Mouse (Mus musculus): ENCODE measurements at regions not wholly inside any gene's neighbourhood (a gene's known extent, or its start where the extent isn't known, plus 50 kb on each side); places are given as distances from the start of the nearest gene placed in this dataset.

- no peak for ATAC-seq (replicated peaks; ENCODE audit: extremely low read depth, insufficient read depth, low FRiP score)
- no peaks in the 10 kb centered on the region for H3K9me3 ChIP-seq (replicated peaks; ENCODE audit: control insufficient read depth, low read length)
- H3K9ac ChIP-seq (ENCODE audit: low read length): no peak overlapping the region
- no peaks in the 10 kb centered on the region for H3K4me1 ChIP-seq (ENCODE audit: control insufficient read depth, insufficient read depth, low read length)
- 52% methylated on average over 8 of the region's 8 CpGs for WGBS
- H3K4me2 ChIP-seq (ENCODE audit: low read depth, low read length): no peak overlapping the region
- H3K4me3 ChIP-seq (ENCODE audit: low read length): no peak overlapping the region
- no peak overlapping the region for H3K27ac ChIP-seq (ENCODE audit: low read length)
- no peaks in the 10 kb centered on the region for H3K27me3 ChIP-seq (ENCODE audit: control insufficient read depth, insufficient read depth, low read length)
- H3K36me3 ChIP-seq (ENCODE audit: control insufficient read depth, insufficient read depth): no peaks in the 10 kb centered on the region
These were observed 303.8 kb downstream of the Hlx start for GRCm38 (mm10) chr1:184428612-184429011.

- H3K4me2 ChIP-seq (ENCODE audit: low read depth, low read length): no peak overlapping the region
- 78% methylated on average over 3 of the region's 3 CpGs for WGBS
- ATAC-seq (replicated peaks; ENCODE audit: extremely low read depth, insufficient read depth, low FRiP score): no peak
These were observed 304.4 kb downstream of the Hlx start for GRCm38 (mm10) chr1:184428035-184428434.

GRCm38 (mm10) chr1:184425694-184426093 lies 306.7 kb downstream of the Hlx start:
- no peak overlapping the region for H3K27ac ChIP-seq (ENCODE audit: low read length)
- 86% methylated on average over 1 of the region's 1 CpGs for WGBS
- ATAC-seq (replicated peaks; ENCODE audit: extremely low read depth, insufficient read depth, low FRiP score): no peak

More at GRCm38 (mm10) chr1:184428035-184428434, 304.4 kb downstream of the Hlx start:
- Histone ChIP-seq H3K4me1 (ENCODE audit: control insufficient read depth, insufficient read depth, low read length) (no peaks in the 10 kb centered on the region), H3K27ac (ENCODE audit: low read length) (no peak overlapping the region), H3K36me3 (ENCODE audit: control insufficient read depth, insufficient read depth) (no peaks in the 10 kb centered on the region), H3K27me3 (ENCODE audit: control insufficient read depth, insufficient read depth, low read length) (no peaks in the 10 kb centered on the region), H3K9me3 (replicated peaks; ENCODE audit: control insufficient read depth, low read length) (no peaks in the 10 kb centered on the region), H3K9ac (ENCODE audit: low read length) (no peak overlapping the region), H3K4me3 (ENCODE audit: low read length) (no peak overlapping the region)

GRCm38 (mm10) chr1:184424035-184424434 lies 308.4 kb downstream of the Hlx start:
- Histone ChIP-seq H3K27me3 (ENCODE audit: control insufficient read depth, insufficient read depth, low read length) (no peaks in the 10 kb centered on the region), H3K4me1 (ENCODE audit: control insufficient read depth, insufficient read depth, low read length) (no peaks in the 10 kb centered on the region), H3K9ac (ENCODE audit: low read length) (no peak overlapping the region), H3K27ac (ENCODE audit: low read length) (no peak overlapping the region), H3K9me3 (replicated peaks; ENCODE audit: control insufficient read depth, low read length) (no peaks in the 10 kb centered on the region), H3K4me3 (ENCODE audit: low read length) (no peak overlapping the region), H3K36me3 (ENCODE audit: control insufficient read depth, insufficient read depth) (no peaks in the 10 kb centered on the region), H3K4me2 (ENCODE audit: low read depth, low read length) (no peak overlapping the region)
- WGBS: 51% methylated on average over 2 of the region's 2 CpGs
- no peak for ATAC-seq (replicated peaks; ENCODE audit: extremely low read depth, insufficient read depth, low FRiP score)

More at GRCm38 (mm10) chr1:184425694-184426093, 306.7 kb downstream of the Hlx start:
- no peak overlapping the region for H3K4me2 ChIP-seq (ENCODE audit: low read depth, low read length)
- H3K9ac ChIP-seq (ENCODE audit: low read length): no peak overlapping the region
- H3K9me3 ChIP-seq (replicated peaks; ENCODE audit: control insufficient read depth, low read length): no peaks in the 10 kb centered on the region
- no peaks in the 10 kb centered on the region for H3K27me3 ChIP-seq (ENCODE audit: control insufficient read depth, insufficient read depth, low read length)
- H3K36me3 ChIP-seq (ENCODE audit: control insufficient read depth, insufficient read depth): no peaks in the 10 kb centered on the region
- no peaks in the 10 kb centered on the region for H3K4me1 ChIP-seq (ENCODE audit: control insufficient read depth, insufficient read depth, low read length)
- no peak overlapping the region for H3K4me3 ChIP-seq (ENCODE audit: low read length)

GRCm38 (mm10) chr1:184412596-184412995 lies 319.8 kb downstream of the Hlx start:
- Histone ChIP-seq H3K36me3 (ENCODE audit: control insufficient read depth, insufficient read depth) (no peaks in the 10 kb centered on the region), H3K4me1 (ENCODE audit: control insufficient read depth, insufficient read depth, low read length) (no peaks in the 10 kb centered on the region), H3K27me3 (ENCODE audit: control insufficient read depth, insufficient read depth, low read length) (no peaks in the 10 kb centered on the region), H3K4me2 (ENCODE audit: low read depth, low read length) (no peak overlapping the region), H3K4me3 (ENCODE audit: low read length) (no peak overlapping the region), H3K9ac (ENCODE audit: low read length) (no peak overlapping the region), H3K27ac (ENCODE audit: low read length) (no peak overlapping the region), H3K9me3 (replicated peaks; ENCODE audit: control insufficient read depth, low read length) (no peaks in the 10 kb centered on the region)
- ATAC-seq (replicated peaks; ENCODE audit: extremely low read depth, insufficient read depth, low FRiP score): no peak
- WGBS: 81% methylated on average over 12 of the region's 12 CpGs

- Histone ChIP-seq H3K4me2 (ENCODE audit: low read depth, low read length) (no peak overlapping the region), H3K27me3 (ENCODE audit: control insufficient read depth, insufficient read depth, low read length) (no peaks in the 10 kb centered on the region), H3K4me3 (ENCODE audit: low read length) (no peak overlapping the region), H3K36me3 (ENCODE audit: control insufficient read depth, insufficient read depth) (no peaks in the 10 kb centered on the region), H3K4me1 (ENCODE audit: control insufficient read depth, insufficient read depth, low read length) (no peaks in the 10 kb centered on the region), H3K9me3 (replicated peaks; ENCODE audit: control insufficient read depth, low read length) (no peaks in the 10 kb centered on the region), H3K27ac (ENCODE audit: low read length) (no peak overlapping the region), H3K9ac (ENCODE audit: low read length) (no peak overlapping the region)
- ATAC-seq (replicated peaks; ENCODE audit: extremely low read depth, insufficient read depth, low FRiP score): no peak; the same call in 1 of the 2 replicates
- 62% methylated on average over 3 of the region's 3 CpGs for WGBS
These were observed 321.4 kb downstream of the Hlx start for GRCm38 (mm10) chr1:184411066-184411465.

- Histone ChIP-seq H3K27ac (ENCODE audit: low read length) (no peak overlapping the region), H3K9me3 (replicated peaks; ENCODE audit: control insufficient read depth, low read length) (no peaks in the 10 kb centered on the region), H3K4me1 (ENCODE audit: control insufficient read depth, insufficient read depth, low read length) (no peaks in the 10 kb centered on the region), H3K36me3 (ENCODE audit: control insufficient read depth, insufficient read depth) (no peaks in the 10 kb centered on the region), H3K4me3 (ENCODE audit: low read length) (no peak overlapping the region), H3K9ac (ENCODE audit: low read length) (no peak overlapping the region), H3K4me2 (ENCODE audit: low read depth, low read length) (no peak overlapping the region), H3K27me3 (ENCODE audit: control insufficient read depth, insufficient read depth, low read length) (no peaks in the 10 kb centered on the region)
- 58% methylated on average over 7 of the region's 7 CpGs for WGBS
- no peak for ATAC-seq (replicated peaks; ENCODE audit: extremely low read depth, insufficient read depth, low FRiP score)
These were observed 322.4 kb downstream of the Hlx start for GRCm38 (mm10) chr1:184409986-184410385.

GRCm38 (mm10) chr1:184402985-184403384 lies 329.4 kb downstream of the Hlx start:
- H3K4me3 ChIP-seq (ENCODE audit: low read length): no peak overlapping the region
- 77% methylated on average over 6 of the region's 6 CpGs for WGBS
- H3K4me2 ChIP-seq (ENCODE audit: low read depth, low read length): no peak overlapping the region
- no peaks in the 10 kb centered on the region for H3K36me3 ChIP-seq (ENCODE audit: control insufficient read depth, insufficient read depth)
- H3K27me3 ChIP-seq (ENCODE audit: control insufficient read depth, insufficient read depth, low read length): no peaks in the 10 kb centered on the region
- no peaks in the 10 kb centered on the region for H3K4me1 ChIP-seq (ENCODE audit: control insufficient read depth, insufficient read depth, low read length)
- no peaks in the 10 kb centered on the region for H3K9me3 ChIP-seq (replicated peaks; ENCODE audit: control insufficient read depth, low read length)
- H3K9ac ChIP-seq (ENCODE audit: low read length): no peak overlapping the region
- no peak overlapping the region for H3K27ac ChIP-seq (ENCODE audit: low read length)
- ATAC-seq (replicated peaks; ENCODE audit: extremely low read depth, insufficient read depth, low FRiP score): no peak

- H3K27me3 ChIP-seq (ENCODE audit: control insufficient read depth, insufficient read depth, low read length): no peaks in the 10 kb centered on the region
- H3K36me3 ChIP-seq (ENCODE audit: control insufficient read depth, insufficient read depth): no peaks in the 10 kb centered on the region
- H3K27ac ChIP-seq (ENCODE audit: low read length): no peak overlapping the region
- H3K4me1 ChIP-seq (ENCODE audit: control insufficient read depth, insufficient read depth, low read length): no peaks in the 10 kb centered on the region
- H3K4me2 ChIP-seq (ENCODE audit: low read depth, low read length): peak overlapping the region; percentile 37; the same call in 1 of the 2 replicates
- WGBS: 48% methylated on average over 15 of the region's 15 CpGs
- no peak for ATAC-seq (replicated peaks; ENCODE audit: extremely low read depth, insufficient read depth, low FRiP score)
- H3K4me3 ChIP-seq (ENCODE audit: low read length): no peak overlapping the region; the same call in 1 of the 2 replicates
- no peaks in the 10 kb centered on the region for H3K9me3 ChIP-seq (replicated peaks; ENCODE audit: control insufficient read depth, low read length)
- H3K9ac ChIP-seq (ENCODE audit: low read length): no peak overlapping the region
These were observed 337.2 kb downstream of the Hlx start for GRCm38 (mm10) chr1:184395215-184395614.

Data from heart, embryonic 16.5 days (tissue).